12 mouse cellular contexts compared by ENCODE assay signal in genomic region chr3:113606599-113606998, GRCm38 (mm10). TPM values are rescaled to one million over a fixed set of nuclear protein-coding genes. Genes with fewer than 3 reads are reported as not detected.
DNase-seq lines count a peak whose midpoint lies in the region; ATAC-seq lines count a peak whose summit lies in the region.
"Had no signal": no experiment of that assay in that cellular context is flagged by ENCODE, and none has a peak within 500 bp of the region (broad histone marks: within the 10 kb centered on the region; RNA-seq: fewer than 3 reads in every experiment).

Amy1 (minus strand) TSS chr3:113606699.

- H3K27me3 ChIP-seq in heart, embryonic 10.5 days (ENCODE audit: insufficient read depth, poor library complexity, severe bottlenecking), result no peaks in the 10 kb centered on the region
- H3K27me3 ChIP-seq in liver, embryonic 16.5 days (ENCODE audit: control insufficient read depth, insufficient read depth, low read depth, low read length), result no peaks in the 10 kb centered on the region
- no peaks in the 10 kb centered on the region for H3K27me3 ChIP-seq in liver, embryonic 12.5 days (replicated peaks)
- H3K27me3 ChIP-seq in midbrain, embryonic 16.5 days (ENCODE audit: control insufficient read depth, insufficient read depth, low read depth, low read length), result no peaks in the 10 kb centered on the region
- H3K27me3 ChIP-seq: limb, embryonic 15.5 days; Patski had no signal

- 90% methylated on average over 2 of the region's 2 CpGs for WGBS in heart, embryonic 10.5 days
- WGBS in liver, embryonic 16.5 days (ENCODE audit: insufficient replicate concordance), result 84% methylated on average over 2 of the region's 2 CpGs
- 82% methylated on average over 2 of the region's 2 CpGs for WGBS in liver, embryonic 12.5 days (ENCODE audit: insufficient replicate concordance)
- 95% methylated on average over 2 of the region's 2 CpGs for WGBS in midbrain, embryonic 16.5 days

- peaks cover 40% of the 10 kb centered on the region for H3K36me3 ChIP-seq in heart, embryonic 10.5 days
- H3K36me3 ChIP-seq in liver, embryonic 16.5 days (ENCODE audit: control insufficient read depth, insufficient read depth), result peaks cover 13% of the 10 kb centered on the region
- H3K36me3 ChIP-seq in liver, embryonic 12.5 days, result peaks cover 45% of the 10 kb centered on the region
- H3K36me3 ChIP-seq in midbrain, embryonic 16.5 days (ENCODE audit: control insufficient read depth, insufficient read depth, low read length), result peaks cover 9% of the 10 kb centered on the region

- no peak for ATAC-seq in liver, embryonic 16.5 days (ENCODE audit: low read depth)
- no peak for ATAC-seq in liver, embryonic 12.5 days
- ATAC-seq in midbrain, embryonic 16.5 days, result no peak
- ATAC-seq: CD4-positive, CD25-positive, alpha-beta regulatory T cell, adult 4 months; Patski had no signal

- no peak within 1 kb of the TSS for H3K4me3 ChIP-seq in heart, embryonic 10.5 days
- H3K4me3 ChIP-seq in liver, embryonic 16.5 days (ENCODE audit: low read depth, low read length), result no peak within 1 kb of the TSS
- no peak within 1 kb of the TSS for H3K4me3 ChIP-seq in liver, embryonic 12.5 days
- no peak within 1 kb of the TSS for H3K4me3 ChIP-seq in midbrain, embryonic 16.5 days (ENCODE audit: low read depth, low read length)
- H3K4me3 ChIP-seq: limb, embryonic 15.5 days had no signal

- H3K4me2 ChIP-seq in liver, embryonic 16.5 days (ENCODE audit: low read depth, low read length), result no peak within 1 kb of the TSS
- H3K4me2 ChIP-seq in liver, embryonic 12.5 days, result no peak within 1 kb of the TSS
- H3K4me2 ChIP-seq in midbrain, embryonic 16.5 days (ENCODE audit: low read length), result no peak within 1 kb of the TSS
- H3K4me2 ChIP-seq: limb, embryonic 15.5 days had no signal

- H3K9me3 ChIP-seq in heart, embryonic 10.5 days, result no peaks in the 10 kb centered on the region
- no peaks in the 10 kb centered on the region for H3K9me3 ChIP-seq in liver, embryonic 16.5 days (replicated peaks; ENCODE audit: control insufficient read depth, low read length)
- no peaks in the 10 kb centered on the region for H3K9me3 ChIP-seq in liver, embryonic 12.5 days (replicated peaks)
- no peaks in the 10 kb centered on the region for H3K9me3 ChIP-seq in midbrain, embryonic 16.5 days (replicated peaks; ENCODE audit: control insufficient read depth, low read length, poor library complexity, severe bottlenecking)
- H3K9me3 ChIP-seq: limb, embryonic 15.5 days had no signal

- DNase-seq in heart, adult 8-10 months (ENCODE audit: low spot score), result no peak
- no peak for DNase-seq in heart, embryonic 10.5 days (ENCODE audit: low spot score)
- DNase-seq in gonadal fat pad, adult 2 months (ENCODE audit: low read depth), result no peak
- DNase-seq in ovary, postnatal 10 days (ENCODE audit: low spot score), result no peak
- DNase-seq in cerebellum, postnatal 4 days (ENCODE audit: low spot score in 2 of 2), result no peak
- DNase-seq: embryo, embryonic 11 days had no signal

- no peaks in the 10 kb centered on the region for H3K4me1 ChIP-seq in heart, embryonic 10.5 days
- H3K4me1 ChIP-seq in liver, embryonic 16.5 days (ENCODE audit: control insufficient read depth, low read depth, low read length), result no peaks in the 10 kb centered on the region
- no peaks in the 10 kb centered on the region for H3K4me1 ChIP-seq in liver, embryonic 12.5 days
- no peaks in the 10 kb centered on the region for H3K4me1 ChIP-seq in midbrain, embryonic 16.5 days (ENCODE audit: control insufficient read depth, insufficient read depth, low read length)
- H3K4me1 ChIP-seq: limb, embryonic 15.5 days had no signal

- no peak within 1 kb of the TSS for H3K27ac ChIP-seq in heart, embryonic 10.5 days
- H3K27ac ChIP-seq in liver, embryonic 16.5 days (ENCODE audit: low read length), result no peak within 1 kb of the TSS
- no peak within 1 kb of the TSS for H3K27ac ChIP-seq in liver, embryonic 12.5 days
- H3K27ac ChIP-seq in midbrain, embryonic 16.5 days (ENCODE audit: low read length), result no peak within 1 kb of the TSS
- H3K27ac ChIP-seq: limb, embryonic 15.5 days had no signal

- H3K9ac ChIP-seq in liver, embryonic 16.5 days (ENCODE audit: low read depth, low read length), result no peak within 1 kb of the TSS
- no peak within 1 kb of the TSS for H3K9ac ChIP-seq in liver, embryonic 12.5 days
- H3K9ac ChIP-seq in midbrain, embryonic 16.5 days (ENCODE audit: low read depth, low read length), result no peak within 1 kb of the TSS
- H3K9ac ChIP-seq: limb, embryonic 15.5 days had no signal

RNA-seq across cellular contexts. Expression of gene Amy1, which starts in this region (rescaled TPM):
- total RNA-seq in heart, adult 8-10 months (2022), result 10 to 100 TPM in 3 of 4 experiments, 1 to 10 TPM in 1; 9.9 to 13.2 (median 11.5) TPM
- polyA plus RNA-seq in heart, embryonic 10.5 days (2016; fragmentation: Nextera tagmentation; extraction: Ambion mirVana), result 0.39 and 1.8 TPM in 2 replicates
- polyA plus RNA-seq in liver, embryonic 16.5 days (2015; fragmentation: Nextera tagmentation; extraction: Ambion mirVana), result 31.7 and 35.1 TPM in 2 replicates
- polyA plus RNA-seq in liver, embryonic 12.5 days (2016; fragmentation: Nextera tagmentation; extraction: Ambion mirVana), result 2.5 and 3.2 TPM in 2 replicates
- 28.3 and 47.3 TPM in 2 replicates for polyA plus RNA-seq in gonadal fat pad, adult 2 months (2012; rRNA removed)
- 30.5 and 34.7 TPM in 2 replicates for polyA plus RNA-seq in midbrain, embryonic 16.5 days (2015; fragmentation: Nextera tagmentation; extraction: Ambion mirVana)
